Mouse (Mus musculus) cerebellum, postnatal 4 days (tissue): ENCODE results near the gene E2f6.
A peak's percentile ranks its signal among the peaks of the same experiment; 100 is the strongest.

ENCODE experiments used
- DNase-seq, 2 experiments: peaks; one replicate each; pipeline ENCODE4 v3.0.0; 2022; ENCODE audit warnings: low spot score in 2 of 2, mixed read lengths in 1 of 2

The E2f6 gene

DNA sequence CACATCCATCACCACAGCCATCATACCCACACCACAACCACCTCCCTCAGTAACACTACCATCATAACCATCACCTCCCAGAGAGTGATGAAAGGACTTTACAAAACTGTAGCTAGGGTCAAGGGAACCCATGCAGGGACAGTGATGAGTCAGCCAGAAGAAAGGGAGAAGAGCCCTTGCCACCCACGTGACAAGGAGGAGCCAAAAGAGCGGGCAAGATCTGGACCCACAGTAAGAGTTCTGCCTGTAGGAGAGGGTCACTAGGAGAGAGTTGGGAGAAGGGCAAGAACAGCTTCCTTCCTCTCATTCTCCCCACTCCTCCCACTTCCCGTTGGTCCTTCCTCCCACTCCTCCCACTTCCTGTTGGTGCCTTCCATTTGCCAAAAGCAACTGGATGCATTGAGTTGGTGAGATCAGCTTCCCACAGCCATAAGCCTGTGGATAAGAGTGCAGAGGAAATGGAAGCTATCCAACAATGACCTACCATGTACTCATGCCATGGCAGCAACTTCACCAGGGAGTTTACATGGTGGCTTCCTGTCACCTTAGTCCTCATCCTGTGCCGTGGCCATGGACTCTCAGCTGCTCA is 36.5 kb downstream of the E2f6 start:
- DNase-seq, result no peak

GRCm38 (mm10) chr12:16848501-16848900 is 37.7 kb downstream of the E2f6 start:
- no peak for DNase-seq

DNA sequence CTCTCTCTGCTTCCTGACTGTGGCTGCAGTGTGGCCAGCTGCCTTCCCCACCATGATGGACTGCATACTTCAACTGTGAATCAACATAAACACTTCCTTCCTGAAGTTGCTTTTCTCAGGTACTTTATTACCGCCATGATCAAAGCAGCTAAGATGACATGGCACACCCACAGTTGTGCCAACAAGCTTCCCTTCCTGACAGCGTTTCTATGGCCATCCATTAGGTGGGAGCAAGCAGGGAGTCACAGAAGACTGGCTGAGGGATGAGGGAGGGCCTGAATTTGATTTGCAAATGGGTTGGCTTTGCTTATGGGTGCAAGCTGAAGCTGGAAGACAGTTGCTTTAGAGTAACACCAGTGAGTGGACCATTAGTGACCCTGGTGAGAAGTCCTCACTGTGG is 39.1 kb downstream of the E2f6 start:
- no peak for DNase-seq

- DNase-seq, result no peak
These were observed 39.9 kb downstream of the E2f6 start for GRCm38 (mm10) chr12:16850431-16851375.

- no peak for DNase-seq
These were observed 42.8 kb downstream of the E2f6 start for GRCm38 (mm10) chr12:16853431-16854165.

DNA sequence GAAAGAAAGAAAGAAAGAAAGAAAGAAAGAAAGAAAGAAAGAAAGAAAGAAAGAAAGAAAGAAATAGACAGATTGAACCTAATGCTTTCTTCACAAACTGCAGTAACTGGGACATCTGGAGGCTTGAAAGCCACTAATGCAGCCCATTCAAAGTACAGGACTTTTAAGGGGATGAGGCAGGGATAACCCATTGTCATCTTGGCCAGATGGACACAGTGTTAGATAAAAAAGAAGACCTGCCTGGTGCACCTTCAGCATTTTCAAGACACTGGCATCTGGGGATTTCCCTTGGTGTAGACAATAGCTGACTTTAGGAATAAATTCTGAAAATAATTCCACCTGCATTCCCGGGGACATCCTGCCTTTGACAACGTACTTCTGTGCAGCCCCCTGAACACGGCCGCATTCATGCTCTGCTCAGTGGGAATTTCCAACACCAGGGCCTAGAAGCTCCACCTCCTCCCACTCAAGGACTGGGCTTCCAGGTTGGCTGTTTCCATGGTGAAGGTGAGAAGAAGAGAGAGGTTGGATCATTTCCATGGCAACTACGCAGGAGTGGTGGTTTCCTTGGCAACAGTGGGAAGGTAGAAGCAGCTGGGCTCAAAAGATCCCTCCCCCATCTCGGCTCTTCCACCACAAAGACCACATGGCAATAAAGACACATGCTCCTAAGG is 45.0 kb downstream of the E2f6 start:
- DNase-seq, result peak in 1 of 2 experiments; percentile 45

DNA sequence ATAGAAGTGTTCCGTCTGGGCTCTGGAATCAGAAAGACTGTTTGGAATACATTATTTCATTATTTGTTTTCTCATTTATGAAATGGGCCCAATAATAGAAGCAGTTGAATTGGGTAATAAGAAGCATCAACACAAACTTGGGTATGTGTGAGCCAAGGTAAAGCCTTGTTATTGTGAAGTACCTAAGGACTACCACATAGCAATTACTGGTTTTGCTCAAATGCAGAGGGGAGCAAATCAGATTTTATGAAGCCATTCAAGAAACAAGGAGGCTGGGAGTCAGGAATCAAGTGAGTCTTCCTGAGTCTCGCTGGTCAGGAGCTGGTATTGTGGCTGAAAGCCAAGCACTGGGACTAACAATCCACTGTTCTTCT is 45.5 kb downstream of the E2f6 start:
- DNase-seq, result no peak

DNA sequence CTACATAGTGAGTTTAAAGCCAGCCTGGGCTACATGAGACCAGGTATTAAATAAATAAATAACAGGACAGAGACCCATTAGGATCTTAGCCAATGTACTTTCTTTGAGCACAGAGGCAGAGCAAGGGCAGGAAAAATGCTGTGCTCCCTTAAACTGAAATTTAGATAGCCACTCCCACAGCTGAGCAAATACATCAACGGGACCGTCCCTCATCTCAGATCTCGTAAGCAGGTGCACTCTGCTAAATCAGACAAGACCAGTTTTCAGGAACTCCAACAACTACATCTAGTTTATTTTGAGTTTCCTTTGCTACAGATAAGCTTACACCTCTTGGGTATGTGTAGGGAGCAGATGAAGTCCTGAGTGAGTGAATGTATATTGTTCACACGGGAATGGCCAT is 47.3 kb downstream of the E2f6 start:
- no peak for DNase-seq

- DNase-seq, result no peak
These were observed 49.0 kb downstream of the E2f6 start for GRCm38 (mm10) chr12:16859781-16860180.

- DNase-seq, result no peak
These were observed 49.8 kb downstream of the E2f6 start for GRCm38 (mm10) chr12:16860533-16860932.

- DNase-seq, result no peak
These were observed 50.2 kb downstream of the E2f6 start for GRCm38 (mm10) chr12:16860961-16861360.

GRCm38 (mm10) chr12:16864477-16864876 is 53.7 kb downstream of the E2f6 start:
- no peak for DNase-seq

DNA sequence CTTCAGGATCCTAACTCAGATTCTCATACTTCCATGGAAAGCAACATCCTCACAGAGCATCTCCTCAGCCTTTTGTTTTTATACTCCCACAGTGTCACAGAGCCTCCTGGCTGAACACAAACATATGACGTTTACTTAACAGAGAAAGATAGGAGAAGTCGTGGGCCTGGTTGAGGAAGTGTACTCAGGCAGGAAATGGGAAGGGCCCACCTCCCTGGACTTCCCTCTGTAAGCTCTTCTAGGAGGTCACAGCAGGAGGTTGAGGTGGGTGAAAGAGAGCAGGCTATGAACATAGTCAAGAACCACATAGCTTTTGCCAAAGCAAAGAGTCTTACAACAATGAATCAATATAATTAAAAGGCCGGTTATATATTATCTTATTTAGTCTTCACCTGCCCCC is 55.1 kb downstream of the E2f6 start:
- DNase-seq, result no peak

GRCm38 (mm10) chr12:16866460-16866859 is 55.7 kb downstream of the E2f6 start:
- no peak for DNase-seq

GRCm38 (mm10) chr12:16867306-16867705 is 56.5 kb downstream of the E2f6 start:
- DNase-seq, result no peak

GRCm38 (mm10) chr12:16868618-16869017 is 57.9 kb downstream of the E2f6 start:
- DNase-seq, result no peak

DNA sequence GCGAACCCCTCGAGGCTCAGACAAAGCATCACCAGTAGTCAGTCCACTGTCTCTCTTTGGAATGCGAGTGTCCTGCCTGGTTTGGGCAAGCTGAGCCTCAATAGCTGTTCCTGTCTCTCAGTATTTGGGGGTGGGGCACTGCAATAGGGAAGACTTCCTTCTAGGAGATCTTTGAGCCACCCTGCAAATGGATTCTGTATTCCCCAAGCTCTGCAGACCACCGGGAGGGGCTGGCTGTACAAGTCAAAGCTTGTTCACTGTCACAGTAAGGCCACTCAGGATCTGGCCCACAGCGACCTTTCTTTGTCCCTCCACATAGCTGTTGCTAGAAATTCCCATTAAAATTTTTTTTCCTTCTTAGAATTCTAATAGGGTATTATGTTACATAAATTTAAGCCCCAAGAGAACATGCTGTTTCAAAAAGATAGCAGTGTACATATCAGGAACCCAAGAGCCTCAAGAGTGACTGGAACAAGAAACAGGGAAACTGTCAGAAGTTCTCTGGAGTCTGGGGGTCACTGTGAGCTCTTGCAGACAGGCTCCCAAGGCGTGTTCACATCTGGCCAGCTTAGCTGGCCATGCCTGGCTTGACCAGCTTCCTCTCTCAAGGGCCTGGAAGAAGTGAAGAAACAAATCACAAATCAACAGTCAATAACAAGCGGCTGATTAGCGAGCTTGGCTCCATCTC is 58.5 kb downstream of the E2f6 start:
- DNase-seq, result no peak

DNA sequence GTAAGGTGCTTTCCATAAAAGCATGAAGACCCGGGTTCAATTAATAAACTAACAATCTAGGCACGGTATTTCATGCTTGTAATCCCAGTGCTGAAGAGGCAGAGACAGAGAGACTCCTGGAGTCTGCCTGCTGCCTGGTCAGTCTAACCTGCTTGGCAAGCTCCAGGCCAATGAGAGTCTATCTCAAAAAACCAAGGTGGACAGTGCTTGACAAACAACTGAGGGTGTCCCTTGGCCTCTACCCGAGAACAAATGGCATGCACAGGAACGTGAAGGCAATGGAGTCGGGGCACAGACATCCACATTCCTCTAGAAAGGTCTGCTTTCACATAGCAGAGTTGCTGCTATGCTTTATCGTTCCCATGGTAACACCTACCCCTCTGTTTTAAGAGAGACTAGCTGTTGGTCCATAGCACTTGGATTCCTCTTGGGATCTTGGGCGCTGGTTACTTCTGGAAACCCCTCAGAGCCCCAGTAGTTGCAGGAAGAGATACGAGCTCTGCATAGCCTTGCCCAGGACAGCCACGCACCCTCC is 59.2 kb downstream of the E2f6 start:
- no peak for DNase-seq

DNA sequence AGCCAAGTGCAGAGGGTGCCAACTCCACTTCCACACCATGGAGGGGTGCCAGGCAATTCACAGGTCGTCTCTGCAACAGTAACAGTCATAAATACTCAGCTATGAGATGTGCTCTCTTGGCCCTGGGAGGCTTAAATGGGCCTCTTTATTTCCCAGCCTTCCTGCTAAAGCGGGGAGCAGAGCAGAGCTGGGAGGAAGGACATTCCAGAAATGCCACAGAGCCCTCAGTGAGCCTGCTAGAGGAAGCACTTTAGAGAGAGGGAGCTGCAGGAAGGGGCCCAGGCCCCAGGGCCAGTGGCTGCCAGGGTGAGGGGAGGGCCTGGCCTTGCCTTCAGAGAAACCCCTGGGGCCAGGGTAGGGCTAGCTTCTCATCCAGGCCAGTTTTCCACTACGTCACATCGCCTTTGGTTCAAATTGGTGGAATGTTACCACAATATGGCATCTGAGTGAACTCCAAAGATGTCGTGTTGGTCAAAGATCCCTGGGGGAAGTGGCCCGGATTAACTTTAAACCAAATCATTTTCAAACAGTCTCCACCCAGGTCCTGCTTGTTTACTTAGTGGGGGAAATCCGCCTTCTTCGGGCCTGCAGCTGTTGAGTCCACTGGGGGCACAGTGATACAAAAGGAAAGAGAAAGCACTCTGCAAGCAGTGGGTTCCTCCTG is 59.8 kb downstream of the E2f6 start:
- no peak for DNase-seq

DNA sequence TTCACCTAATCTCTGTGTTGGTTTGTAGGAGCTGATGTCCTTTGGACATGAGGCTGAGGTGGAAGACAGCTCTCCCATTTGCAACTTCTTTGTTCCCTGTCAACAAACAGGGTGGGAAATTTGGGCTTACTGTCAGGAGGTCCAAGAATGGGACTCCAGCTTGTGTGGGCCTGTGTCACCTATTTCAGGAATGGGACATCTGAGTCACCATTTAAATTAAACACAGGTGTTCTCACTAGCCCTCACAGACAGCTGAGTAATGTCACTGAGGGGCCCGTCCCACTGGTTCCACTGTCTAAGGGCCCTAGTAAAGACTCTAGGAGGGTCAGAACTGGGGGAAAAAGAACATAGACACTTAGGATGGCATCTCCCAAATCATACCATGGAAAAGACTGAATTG is 61.2 kb downstream of the E2f6 start:
- DNase-seq, result no peak
